Mouse (Mus musculus): ENCODE measurements around the gene Tmem95. TPM values are rescaled to one million over a fixed set of nuclear protein-coding genes. Genes with fewer than 3 reads are reported as not detected.
"Not testable (repeated sequence)": the region's sequence is repeated elsewhere in the genome, so short reads cannot be mapped to it uniquely, and the experiment has no call there.

Gene Tmem95
- total RNA-seq (2021): not detected
- long read RNA-seq, experiment 1: 0 reads
- long read RNA-seq, experiment 2: 0 reads

GRCm38 (mm10) chr11:69877878-69878277 lies at the start of gene Tmem95:
Gene Tmem95, minus strand, starts transcription at chr11:69878018.
- intact Hi-C loops (cut with DNase I; ENCODE audit: low total_unique reads): loop anchor here (5.0 kb wide), 1 partner anchor 66 kb away; no protein-coding TSS in a partner anchor
- no peak for DNase-seq

GRCm38 (mm10) chr11:69927501-69927900 lies 49.7 kb upstream of the Tmem95 start:
- intact Hi-C loops (cut with DNase I; ENCODE audit: low total_unique reads): no loop called here
- no peak for DNase-seq

GRCm38 (mm10) chr11:69922796-69923195 lies 45.0 kb upstream of the Tmem95 start:
- DNase-seq: no peak
- intact Hi-C loops (cut with DNase I; ENCODE audit: low total_unique reads): no loop called here

GRCm38 (mm10) chr11:69922012-69922756 lies 44.4 kb upstream of the Tmem95 start:
- no peak for DNase-seq
- intact Hi-C loops (cut with DNase I; ENCODE audit: low total_unique reads): no loop called here

GRCm38 (mm10) chr11:69921114-69922011 lies 43.5 kb upstream of the Tmem95 start, which contains the start of gene Eif5a:
Gene Eif5a, minus strand, starts transcription at chr11:69921958.
- intact Hi-C loops (cut with DNase I; ENCODE audit: low total_unique reads): no loop called here
- peak; percentile 100 for DNase-seq

GRCm38 (mm10) chr11:69920266-69921031 lies 42.6 kb upstream of the Tmem95 start:
- intact Hi-C loops (cut with DNase I; ENCODE audit: low total_unique reads): no loop called here
- peak; percentile 69 for DNase-seq

GRCm38 (mm10) chr11:69919661-69920265 lies 41.9 kb upstream of the Tmem95 start:
- intact Hi-C loops (cut with DNase I; ENCODE audit: low total_unique reads): no loop called here
- peak; percentile 86 for DNase-seq

- intact Hi-C loops (cut with DNase I; ENCODE audit: low total_unique reads): no loop called here
- no peak for DNase-seq
These were observed 41.2 kb upstream of the Tmem95 start for GRCm38 (mm10) chr11:69919053-69919452.

GRCm38 (mm10) chr11:69918118-69918517 lies 40.3 kb upstream of the Tmem95 start:
- no peak for DNase-seq
- intact Hi-C loops (cut with DNase I; ENCODE audit: low total_unique reads): no loop called here

- no peak for DNase-seq
- intact Hi-C loops (cut with DNase I; ENCODE audit: low total_unique reads): no loop called here
These were observed 39.6 kb upstream of the Tmem95 start for GRCm38 (mm10) chr11:69917379-69917948.

- DNase-seq; intact Hi-C loops (cut with DNase I; ENCODE audit: low total_unique reads): not testable (repeated sequence)
These were observed 39.0 kb upstream of the Tmem95 start for GRCm38 (mm10) chr11:69916652-69917378.

GRCm38 (mm10) chr11:69915667-69916627 lies 38.1 kb upstream of the Tmem95 start:
- no peak for DNase-seq
- intact Hi-C loops (cut with DNase I; ENCODE audit: low total_unique reads): no loop called here

- no peak for DNase-seq
- intact Hi-C loops (cut with DNase I; ENCODE audit: low total_unique reads): no loop called here
These were observed 37.2 kb upstream of the Tmem95 start for GRCm38 (mm10) chr11:69914917-69915430.

- no peak for DNase-seq
- intact Hi-C loops (cut with DNase I; ENCODE audit: low total_unique reads): no loop called here
These were observed 36.5 kb upstream of the Tmem95 start for GRCm38 (mm10) chr11:69914372-69914764.

- DNase-seq: peak; percentile 93
- intact Hi-C loops (cut with DNase I; ENCODE audit: low total_unique reads): no loop called here
These were observed 35.9 kb upstream of the Tmem95 start, which contains the start of gene Gps2 for GRCm38 (mm10) chr11:69913554-69914371. Gene Gps2, plus strand, starts transcription at chr11:69913888.
